Mouse (Mus musculus): ENCODE results near the gene Ccdc96. TPM values are rescaled to one million over a fixed set of nuclear protein-coding genes. Genes with fewer than 3 reads are reported as not detected.
A peak's percentile ranks its signal among the peaks of the same experiment; 100 is the strongest.

Ccdc96 gene
- polyA plus RNA-seq, 1 experiment: 0.82 TPM

DNA sequence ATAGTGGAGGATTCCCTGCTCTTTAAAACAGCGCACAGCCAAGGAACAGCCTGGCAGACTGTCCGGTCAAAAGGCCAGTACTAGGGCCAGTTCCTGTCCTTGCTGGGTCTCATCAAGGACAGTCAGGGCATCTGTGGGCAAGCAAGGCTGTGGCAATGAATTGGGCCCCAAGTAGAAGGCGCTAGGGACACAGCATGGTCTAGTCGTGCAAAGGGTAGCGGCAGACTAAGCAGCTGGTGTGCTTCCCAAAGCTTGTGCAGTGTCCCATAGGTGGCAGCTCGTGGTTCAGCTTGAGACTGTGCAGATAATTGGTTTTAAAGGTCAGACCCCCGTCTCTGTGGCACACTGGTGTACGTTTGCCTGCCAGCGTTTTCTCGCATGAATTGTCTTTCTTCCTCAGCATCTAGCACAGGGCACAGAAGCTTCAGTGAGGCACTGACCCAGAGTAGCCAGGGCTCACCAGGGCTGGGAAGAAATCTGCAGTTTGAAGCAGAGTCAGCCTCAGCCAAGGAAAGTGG is 32.5 kb upstream of the Ccdc96 start:
- H3K4me3 ChIP-seq (replicated peaks; ENCODE audit: extremely low read depth, low read depth, low read length): no peak overlapping the region
- TF ChIP-seq CTCF (IDR thresholded peaks at IDR 0.05; ENCODE audit: insufficient read depth, low read length): no peak
- no peak for TF ChIP-seq POLR2A (IDR thresholded peaks at IDR 0.05; ENCODE audit: borderline replicate concordance, extremely low read depth, low read depth, low read length)
- no peak for DNase-seq
- 78% methylated on average over 10 of the region's 10 CpGs for WGBS
- H3K4me1 ChIP-seq (ENCODE audit: control insufficient read depth, insufficient read depth, low read length): no peaks in the 10 kb centered on the region

DNA sequence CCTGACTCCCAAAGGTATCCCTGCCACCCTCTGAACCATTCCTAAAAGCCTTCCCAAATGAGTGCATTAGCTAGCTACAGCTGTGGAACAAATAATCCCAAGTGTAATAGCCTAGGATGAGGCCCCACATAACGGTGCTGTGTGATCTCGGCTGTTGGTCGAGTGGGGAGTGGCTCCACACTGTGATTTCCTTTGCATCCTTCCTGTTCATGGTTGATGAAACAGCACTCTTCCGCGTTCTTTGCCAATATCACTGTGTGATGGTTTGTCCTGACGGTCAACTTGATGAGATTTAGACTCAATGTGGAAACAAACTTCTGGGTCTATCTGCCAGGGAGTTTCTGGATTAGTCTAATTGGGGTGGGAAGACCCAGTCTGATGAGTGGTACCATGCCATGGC is 31.6 kb upstream of the Ccdc96 start:
- TF ChIP-seq POLR2A (IDR thresholded peaks at IDR 0.05; ENCODE audit: borderline replicate concordance, extremely low read depth, low read depth, low read length): no peak
- TF ChIP-seq CTCF (IDR thresholded peaks at IDR 0.05; ENCODE audit: insufficient read depth, low read length): no peak
- Histone ChIP-seq H3K4me1 (ENCODE audit: control insufficient read depth, insufficient read depth, low read length) (no peaks in the 10 kb centered on the region), H3K4me3 (replicated peaks; ENCODE audit: extremely low read depth, low read depth, low read length) (no peak overlapping the region)
- DNase-seq: no peak
- 49% methylated on average over 6 of the region's 6 CpGs for WGBS

DNA sequence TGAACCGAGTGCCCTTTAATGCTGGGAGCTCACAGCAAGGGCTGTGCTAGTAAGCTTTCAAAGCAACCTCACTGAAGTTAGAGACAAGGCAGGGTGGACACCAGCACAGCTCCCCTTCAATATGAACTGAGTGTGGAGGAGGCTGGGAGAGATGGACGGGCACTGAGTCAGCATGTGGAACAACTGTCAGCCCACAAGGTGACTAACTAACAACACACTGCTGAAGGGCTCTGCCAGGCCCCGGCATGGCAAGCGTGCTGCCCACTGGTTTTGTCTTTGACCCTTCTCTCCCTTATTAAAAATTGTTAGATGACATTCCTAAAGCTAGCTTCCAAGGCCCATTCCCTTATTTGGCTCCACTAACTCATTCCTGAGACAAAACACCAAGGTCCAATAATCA is 26.7 kb upstream of the Ccdc96 start:
- Histone ChIP-seq H3K4me3 (replicated peaks; ENCODE audit: extremely low read depth, low read depth, low read length) (no peak overlapping the region), H3K4me1 (ENCODE audit: control insufficient read depth, insufficient read depth, low read length) (no peaks in the 10 kb centered on the region)
- TF ChIP-seq CTCF (IDR thresholded peaks at IDR 0.05; ENCODE audit: insufficient read depth, low read length) (no peak), POLR2A (IDR thresholded peaks at IDR 0.05; ENCODE audit: borderline replicate concordance, extremely low read depth, low read depth, low read length) (no peak)
- 70% methylated on average over 4 of the region's 4 CpGs for WGBS
- DNase-seq: no peak

DNA sequence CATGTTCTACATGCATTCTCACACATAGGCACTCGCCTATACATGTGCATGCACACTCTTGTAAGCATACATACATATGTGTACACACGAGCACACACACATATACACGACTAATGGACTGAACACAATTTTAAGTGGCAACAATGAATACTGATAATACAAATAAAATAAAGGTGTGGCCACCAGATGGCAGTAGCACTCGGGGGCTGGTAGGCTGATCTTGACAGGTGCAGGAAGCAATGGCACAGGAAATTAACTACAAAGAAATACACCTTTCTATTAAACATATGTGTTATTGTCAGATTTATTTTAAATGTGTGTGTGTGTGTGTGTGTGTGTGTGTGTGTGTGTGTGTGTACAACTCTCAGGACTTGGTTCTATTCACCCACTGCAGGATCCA is 25.5 kb upstream of the Ccdc96 start:
- 6% methylated on average over 4 of the region's 4 CpGs for WGBS
- no peak for DNase-seq

DNA sequence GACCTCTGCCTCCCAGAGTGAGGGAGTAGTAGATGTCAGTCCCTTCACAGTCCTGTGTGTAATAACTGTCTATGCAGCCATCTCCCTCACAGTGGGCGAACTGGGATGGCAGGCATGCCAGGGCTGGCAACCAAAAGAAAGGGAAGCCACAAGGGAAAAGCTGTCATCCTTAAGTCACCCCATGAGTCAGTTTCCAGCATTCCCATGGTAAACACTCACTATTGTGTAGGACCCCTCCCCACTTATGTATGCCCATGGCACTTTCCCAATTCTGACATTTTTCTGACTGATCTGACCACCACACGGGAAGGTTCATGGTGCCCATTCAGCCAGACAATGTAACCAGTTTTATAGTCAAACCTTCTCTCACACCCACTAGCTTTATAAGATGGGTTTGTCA is 23.7 kb upstream of the Ccdc96 start:
- Histone ChIP-seq H3K4me3 (replicated peaks; ENCODE audit: extremely low read depth, low read depth, low read length) (no peak overlapping the region), H3K4me1 (ENCODE audit: control insufficient read depth, insufficient read depth, low read length) (peaks cover 5% of the 10 kb centered on the region; the same call in 1 of the 2 replicates)
- no peak for DNase-seq
- no peak for TF ChIP-seq CTCF (IDR thresholded peaks at IDR 0.05; ENCODE audit: insufficient read depth, low read length)
- no peak for TF ChIP-seq POLR2A (IDR thresholded peaks at IDR 0.05; ENCODE audit: borderline replicate concordance, extremely low read depth, low read depth, low read length)
- WGBS: 85% methylated on average over 2 of the region's 2 CpGs

More for the DNA sequence above, 25.5 kb upstream of the Ccdc96 start:
- no peaks in the 10 kb centered on the region for H3K4me1 ChIP-seq (ENCODE audit: control insufficient read depth, insufficient read depth, low read length)
- no peak overlapping the region for H3K4me3 ChIP-seq (replicated peaks; ENCODE audit: extremely low read depth, low read depth, low read length)
- peak; percentile 70 for TF ChIP-seq CTCF (IDR thresholded peaks at IDR 0.05; ENCODE audit: insufficient read depth, low read length)
- no peak for TF ChIP-seq POLR2A (IDR thresholded peaks at IDR 0.05; ENCODE audit: borderline replicate concordance, extremely low read depth, low read depth, low read length)

DNA sequence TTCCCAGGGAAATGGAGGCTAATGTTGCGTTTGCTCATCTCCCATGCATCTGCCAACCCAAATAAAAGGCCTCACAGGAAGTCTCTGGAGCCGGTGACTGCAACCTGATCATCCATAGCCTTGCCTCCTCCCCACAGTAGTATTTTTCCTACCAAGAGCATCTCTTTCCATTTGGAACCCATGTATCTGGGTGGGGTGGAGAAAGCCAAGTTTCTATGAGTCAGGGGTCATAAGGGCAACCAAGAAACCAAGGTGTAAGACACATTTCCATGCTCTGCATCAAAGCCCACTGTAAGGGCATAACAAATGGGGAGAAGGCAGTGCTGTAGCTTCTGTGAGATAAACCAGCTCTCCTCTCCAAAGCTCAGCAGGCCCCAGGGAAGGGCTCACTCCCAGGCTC is 23.2 kb upstream of the Ccdc96 start:
- WGBS: 49% methylated on average over 2 of the region's 2 CpGs
- no peak overlapping the region for H3K4me3 ChIP-seq (replicated peaks; ENCODE audit: extremely low read depth, low read depth, low read length)
- no peak for TF ChIP-seq CTCF (IDR thresholded peaks at IDR 0.05; ENCODE audit: insufficient read depth, low read length)
- no peak for TF ChIP-seq POLR2A (IDR thresholded peaks at IDR 0.05; ENCODE audit: borderline replicate concordance, extremely low read depth, low read depth, low read length)
- peaks cover 9% of the 10 kb centered on the region; the same call in 1 of the 2 replicates for H3K4me1 ChIP-seq (ENCODE audit: control insufficient read depth, insufficient read depth, low read length)
- DNase-seq: no peak

DNA sequence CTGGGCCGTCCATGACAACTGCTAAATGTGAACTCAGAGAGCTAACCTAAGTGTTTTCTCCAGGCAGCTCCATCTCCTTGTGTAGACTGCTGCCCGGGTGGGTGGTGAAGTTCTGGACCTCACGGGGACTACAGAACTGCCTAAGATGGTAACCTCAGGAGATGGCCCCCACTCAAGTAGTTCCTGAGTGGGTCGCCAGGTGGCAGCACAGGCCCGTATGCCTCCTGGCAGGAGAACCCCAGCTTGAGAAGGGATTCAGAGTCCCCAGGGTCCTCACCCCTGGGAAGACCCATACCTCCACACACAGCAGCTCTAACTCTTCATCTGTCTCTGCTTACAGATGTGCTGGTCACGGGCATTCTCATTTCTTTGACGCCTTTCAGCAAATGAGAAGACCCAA is 21.6 kb upstream of the Ccdc96 start:
- WGBS: 15% methylated on average over 7 of the region's 7 CpGs
- H3K4me3 ChIP-seq (replicated peaks; ENCODE audit: extremely low read depth, low read depth, low read length): no peak overlapping the region
- peak; percentile 81 for DNase-seq
- TF ChIP-seq POLR2A (IDR thresholded peaks at IDR 0.05; ENCODE audit: borderline replicate concordance, extremely low read depth, low read depth, low read length) (no peak), CTCF (IDR thresholded peaks at IDR 0.05; ENCODE audit: insufficient read depth, low read length) (peak; percentile 92)
- H3K4me1 ChIP-seq (ENCODE audit: control insufficient read depth, insufficient read depth, low read length): peaks cover 9% of the 10 kb centered on the region; the same call in 1 of the 2 replicates

DNA sequence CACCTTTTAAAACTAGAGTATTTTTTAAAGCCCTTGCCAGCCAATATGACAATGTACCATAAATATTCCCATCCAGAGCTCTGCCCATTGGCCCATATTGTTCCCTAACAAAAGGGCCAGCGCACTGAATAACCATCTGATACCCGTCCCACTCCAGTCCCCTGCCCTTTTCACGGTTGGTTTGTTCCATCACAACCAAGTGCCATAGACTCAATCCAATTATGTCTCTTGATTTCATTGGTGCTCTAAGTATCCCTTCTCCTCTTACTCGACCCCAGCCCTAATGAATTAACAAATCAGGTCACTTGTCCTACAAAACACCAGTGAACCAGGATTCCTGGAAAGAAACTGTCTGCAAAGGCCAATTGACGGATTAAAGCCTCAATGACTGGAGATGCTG is 21.0 kb upstream of the Ccdc96 start:
- H3K4me3 ChIP-seq (replicated peaks; ENCODE audit: extremely low read depth, low read depth, low read length): no peak overlapping the region
- DNase-seq: no peak
- TF ChIP-seq POLR2A (IDR thresholded peaks at IDR 0.05; ENCODE audit: borderline replicate concordance, extremely low read depth, low read depth, low read length): no peak
- TF ChIP-seq CTCF (IDR thresholded peaks at IDR 0.05; ENCODE audit: insufficient read depth, low read length): no peak
- H3K4me1 ChIP-seq (ENCODE audit: control insufficient read depth, insufficient read depth, low read length): peaks cover 9% of the 10 kb centered on the region; the same call in 1 of the 2 replicates
- 64% methylated on average over 5 of the region's 5 CpGs for WGBS

DNA sequence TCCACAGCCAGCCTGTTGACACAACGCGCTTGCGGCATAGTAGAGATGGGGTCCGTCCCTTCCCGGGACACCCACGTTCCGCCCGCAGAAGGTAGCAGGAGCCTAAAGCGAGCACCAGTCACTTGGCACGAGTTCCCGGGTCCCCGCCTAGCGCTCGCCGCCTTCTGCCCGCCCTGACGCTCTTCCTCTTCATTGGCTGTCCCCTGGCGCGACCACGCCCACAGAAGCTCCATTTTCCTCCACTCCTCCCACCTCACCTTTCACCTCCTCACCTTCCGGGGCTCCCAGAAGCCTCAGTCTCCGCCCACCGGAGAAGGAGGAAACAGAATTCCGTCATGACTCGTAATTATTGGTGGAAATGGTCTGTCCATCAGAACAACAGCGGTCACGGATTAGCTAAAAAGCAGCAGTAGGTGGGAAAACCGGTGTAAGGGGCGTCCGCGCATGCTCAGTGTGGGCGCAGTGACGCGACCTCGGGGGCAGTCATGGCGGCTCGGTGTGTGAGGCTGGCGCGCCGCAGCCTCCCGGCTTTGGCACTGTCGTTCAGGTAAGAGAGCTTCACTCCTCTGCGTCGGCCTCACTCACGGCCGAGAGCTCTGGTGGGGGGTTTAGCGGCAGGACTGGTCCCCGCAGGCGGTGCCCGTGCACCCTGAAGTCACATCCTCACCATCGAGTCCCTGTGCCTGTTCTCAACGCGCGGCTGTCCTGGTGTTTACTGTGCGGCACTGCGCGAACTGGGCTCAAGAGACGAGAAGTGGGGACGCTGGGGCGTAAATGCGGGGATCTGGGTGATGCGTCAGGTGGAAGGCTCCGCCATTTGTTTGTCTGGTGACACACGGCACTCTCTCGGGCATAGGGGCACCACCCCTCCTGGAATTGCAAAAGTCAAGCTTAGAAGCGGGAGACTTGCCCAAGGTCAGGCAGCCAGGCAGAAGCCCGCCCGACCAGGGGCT is 19.4 kb upstream of the Ccdc96 start, which contains the start of gene Grpel1:
Gene Grpel1 (plus strand): TSS at position 290 of the 953 bp plus-strand sequence.
- TF ChIP-seq CTCF (IDR thresholded peaks at IDR 0.05; ENCODE audit: insufficient read depth, low read length) (no peak), POLR2A (IDR thresholded peaks at IDR 0.05; ENCODE audit: borderline replicate concordance, extremely low read depth, low read depth, low read length) (peak; percentile 95)
- under 1% methylated on average over 68 of the region's 68 CpGs for WGBS
- peak; percentile 96 for DNase-seq
- Histone ChIP-seq H3K4me3 (replicated peaks; ENCODE audit: extremely low read depth, low read depth, low read length) (peak within 1 kb of the TSS; percentile 87), H3K4me1 (ENCODE audit: control insufficient read depth, insufficient read depth, low read length) (peaks cover 9% of the 10 kb centered on the region; the same call in 1 of the 2 replicates)

Measured in lung, adult 2 months (tissue).